Mouse (Mus musculus) embryonic fibroblast, embryonic 13.5 days (primary cell): ENCODE data around the gene Bsn.

Experiments used
- CTCF ChIP-seq: IDR thresholded peaks from 2 replicates; pipeline ENCODE4 v1.5.1; 2011; ENCODE audit warnings: mild to moderate bottlenecking, control low read depth, low read length, moderate library complexity, borderline replicate concordance; ENCODE audit not compliant: insufficient read depth
- POLR2A ChIP-seq: IDR thresholded peaks from 2 replicates; pipeline ENCODE4 v1.6.1; 2011; ENCODE audit warnings: low read depth, mild to moderate bottlenecking, control low read depth, low read length, moderate library complexity

GRCm38 (mm10) chr9:108111593-108112121, 78.5 kb downstream of the Bsn start:
- no peak for TF ChIP-seq CTCF
- no peak for TF ChIP-seq POLR2A
